ENCODE assay signal across 9 mouse cellular contexts in genomic region chr13:55478036-55478435, GRCm38 (mm10). TPM values are rescaled to one million over a fixed set of nuclear protein-coding genes. Genes with fewer than 3 reads are reported as not detected.
DNase-seq lines count a peak whose midpoint lies in the region; ATAC-seq and TF ChIP-seq lines count a peak whose summit lies in the region.
"Had no signal": no experiment of that assay in that cellular context is flagged by ENCODE, and none has a peak within 500 bp of the region (broad histone marks: within the 10 kb centered on the region; RNA-seq: fewer than 3 reads in every experiment).

No protein-coding gene starts in this region.

- no peak overlapping the region for H3K4me3 ChIP-seq in ES-Bruce4 (ENCODE audit: low read depth, low read length)
- no peak overlapping the region for H3K4me3 ChIP-seq in limb, embryonic 11.5 days (ENCODE audit: low read depth, low read length)
- H3K4me3 ChIP-seq: midbrain, embryonic 12.5 days had no signal

- no peak for TF ChIP-seq POLR2A in ES-Bruce4 (IDR thresholded peaks at IDR 0.05; ENCODE audit: insufficient read depth, low read length)

- DNase-seq in CD4-positive, CD25-positive, alpha-beta regulatory T cell, adult 2 months (ENCODE audit: low read depth, low spot score): peak; percentile 50
- peak; percentile 56 for DNase-seq in layer of hippocampus, adult 11-12 months (ENCODE audit: low spot score)
- DNase-seq in layer of hippocampus, adult 9-10 months (ENCODE audit: low spot score): no peak
- DNase-seq in limb, embryonic 11.5 days (ENCODE audit: low spot score): peak; percentile 66
- no peak for DNase-seq in ovary, adult 18-20 months (ENCODE audit: low spot score)
- DNase-seq in urinary bladder, postnatal 36 days (ENCODE audit: low spot score in 2 of 2): no peak

- ATAC-seq in CD4-positive, CD25-positive, alpha-beta regulatory T cell, adult 4 months: no peak
- ATAC-seq in limb, embryonic 11.5 days (ENCODE audit: insufficient number of reproducible peaks, low FRiP score, low TSS enrichment, low read depth): no peak

- H3K9me3 ChIP-seq in ES-Bruce4 (replicated peaks; ENCODE audit: control insufficient read depth, insufficient read depth, low read length, poor library complexity, severe bottlenecking): no peaks in the 10 kb centered on the region
- H3K9me3 ChIP-seq in limb, embryonic 11.5 days (ENCODE audit: control insufficient read depth, low read length): no peaks in the 10 kb centered on the region
- H3K9me3 ChIP-seq: midbrain, embryonic 12.5 days had no signal

- no peak for TF ChIP-seq EP300 in ES-Bruce4 (IDR thresholded peaks at IDR 0.05; ENCODE audit: insufficient read depth, low read depth, low read length)

- H3K36me3 ChIP-seq in ES-Bruce4 (ENCODE audit: control insufficient read depth, insufficient read depth, low read length, poor library complexity, severe bottlenecking): no peaks in the 10 kb centered on the region
- peaks cover 55% of the 10 kb centered on the region for H3K36me3 ChIP-seq in limb, embryonic 11.5 days (ENCODE audit: control insufficient read depth, insufficient read depth, low read length)

- H3K27me3 ChIP-seq in ES-Bruce4 (ENCODE audit: control insufficient read depth, insufficient read depth, low read length, poor library complexity, severe bottlenecking): no peaks in the 10 kb centered on the region
- H3K27me3 ChIP-seq in limb, embryonic 11.5 days (ENCODE audit: control insufficient read depth, insufficient read depth, low read length): no peaks in the 10 kb centered on the region
- H3K27me3 ChIP-seq: midbrain, embryonic 12.5 days had no signal

- 50% methylated on average over 5 of the region's 5 CpGs for WGBS in limb, embryonic 11.5 days

- peak; percentile 78 for TF ChIP-seq CTCF in ES-Bruce4 (IDR thresholded peaks at IDR 0.05; ENCODE audit: low read depth, low read length)

- H3K27ac ChIP-seq in ES-Bruce4 (ENCODE audit: insufficient read depth, low read length): no peak overlapping the region
- no peak overlapping the region for H3K27ac ChIP-seq in limb, embryonic 11.5 days (replicated peaks; ENCODE audit: low read depth, low read length)
- H3K27ac ChIP-seq: midbrain, embryonic 12.5 days had no signal

- H3K4me2 ChIP-seq in limb, embryonic 11.5 days (ENCODE audit: low read depth, severe bottlenecking): no peak overlapping the region
- H3K4me2 ChIP-seq: midbrain, embryonic 12.5 days had no signal

- H3K9ac ChIP-seq in ES-Bruce4 (ENCODE audit: low read depth, poor library complexity, severe bottlenecking): no peak overlapping the region
- no peak overlapping the region for H3K9ac ChIP-seq in limb, embryonic 11.5 days (ENCODE audit: low read length)
- H3K9ac ChIP-seq: midbrain, embryonic 12.5 days had no signal

- H3K4me1 ChIP-seq in ES-Bruce4 (ENCODE audit: control insufficient read depth, insufficient read depth, low read length): no peaks in the 10 kb centered on the region
- no peaks in the 10 kb centered on the region for H3K4me1 ChIP-seq in limb, embryonic 11.5 days (ENCODE audit: control insufficient read depth, insufficient read depth, low read length)

RNA-seq across cellular contexts. Expression of gene Dbn1, which starts 9.9 kb away (rescaled TPM):
- not detected for polyA plus RNA-seq in CD4-positive, CD25-positive, alpha-beta regulatory T cell, adult 4 months (2017; shearing (Covaris generic))
- 43.6 and 44.3 TPM in 2 replicates for polyA plus RNA-seq in ES-Bruce4 (2011; ENCODE audit: insufficient read depth, insufficient read length, low read depth, missing spikeins)
- polyA plus RNA-seq in limb, embryonic 11.5 days (2014; fragmentation: Nextera tagmentation; extraction: Ambion mirVana): 299 and 318 TPM in 2 replicates

RNA-seq across cellular contexts. Expression of gene Prr7, which starts 14.0 kb away (rescaled TPM):
- polyA plus RNA-seq in CD4-positive, CD25-positive, alpha-beta regulatory T cell, adult 4 months (2017; shearing (Covaris generic)): not detected
- 3.1 and 3.4 TPM in 2 replicates for polyA plus RNA-seq in ES-Bruce4 (2011; ENCODE audit: insufficient read depth, insufficient read length, low read depth, missing spikeins)
- polyA plus RNA-seq in limb, embryonic 11.5 days (2014; fragmentation: Nextera tagmentation; extraction: Ambion mirVana): 1.1 and 1.6 TPM in 2 replicates

RNA-seq across cellular contexts. Expression of gene Grk6, which starts 33.2 kb away (rescaled TPM):
- 10 to 100 TPM; 26.4 to 36.7 TPM for polyA plus RNA-seq in CD4-positive, CD25-positive, alpha-beta regulatory T cell, adult 4 months (2017; shearing (Covaris generic))
- 58.2 and 63.4 TPM in 2 replicates for polyA plus RNA-seq in ES-Bruce4 (2011; ENCODE audit: insufficient read depth, insufficient read length, low read depth, missing spikeins)
- polyA plus RNA-seq in limb, embryonic 11.5 days (2014; fragmentation: Nextera tagmentation; extraction: Ambion mirVana): 60.4 and 68.2 TPM in 2 replicates

RNA-seq across cellular contexts. Expression of gene Pdlim7, which starts 35.4 kb away (rescaled TPM):
- 10 to 100 TPM in 1 of 2 experiments, 1 to 10 TPM in 1; 6.3 to 14.6 TPM for polyA plus RNA-seq in CD4-positive, CD25-positive, alpha-beta regulatory T cell, adult 4 months (2017; shearing (Covaris generic))
- 84.4 and 97.7 TPM in 2 replicates for polyA plus RNA-seq in ES-Bruce4 (2011; ENCODE audit: insufficient read depth, insufficient read length, low read depth, missing spikeins)
- polyA plus RNA-seq in limb, embryonic 11.5 days (2014; fragmentation: Nextera tagmentation; extraction: Ambion mirVana): 154 and 155 TPM in 2 replicates

RNA-seq across cellular contexts. Expression of gene Dok3, which starts 51.1 kb away (rescaled TPM):
- polyA plus RNA-seq in CD4-positive, CD25-positive, alpha-beta regulatory T cell, adult 4 months (2017; shearing (Covaris generic)): 1 to 10 TPM in 1 of 2 experiments, under 1 TPM in 1; 0.35 to 1.0 TPM
- 0.39 and 1.0 TPM in 2 replicates for polyA plus RNA-seq in ES-Bruce4 (2011; ENCODE audit: insufficient read depth, insufficient read length, low read depth, missing spikeins)
- polyA plus RNA-seq in limb, embryonic 11.5 days (2014; fragmentation: Nextera tagmentation; extraction: Ambion mirVana): 1.6 and 2.7 TPM in 2 replicates

Comparison
In these comparisons a context has a peak if more than half of its experiments do, and no peak if none do; other contexts are left out.
1. DNase-seq: peak in CD4-positive, CD25-positive, alpha-beta regulatory T cell, adult 2 months (single experiment), layer of hippocampus, adult 11-12 months (single experiment) and limb, embryonic 11.5 days (single experiment); none in layer of hippocampus, adult 9-10 months (single experiment), ovary, adult 18-20 months (single experiment) and urinary bladder, postnatal 36 days (0 of 2).
2. RNA of gene Dbn1, which starts 9.9 kb away (polyA plus RNA-seq): 299 to 318 TPM in limb, embryonic 11.5 days and 43.6 to 44.3 TPM in ES-Bruce4; not detected in CD4-positive, CD25-positive, alpha-beta regulatory T cell, adult 4 months; every median in the first group is over 10 times any median in the second.